Mouse (Mus musculus) hindbrain, embryonic 10.5 days (tissue): ENCODE measurements around the gene Kcnj9. TPM values are rescaled to one million over a fixed set of nuclear protein-coding genes. Genes with fewer than 3 reads are reported as not detected.

Experiments
- DNase-seq: peaks from one replicate; pipeline ENCODE4 v3.0.0-alpha.2; 2017; ENCODE audit warnings: low spot score
- H3K27ac ChIP-seq: fragments of 300-500 bp; sonication (generic); 2 replicates; pipeline ENCODE4 v1.5.1; 2016; ENCODE audit warnings: mild to moderate bottlenecking, moderate library complexity
- H3K27me3 ChIP-seq: fragments of 300-500 bp; sonication (generic); 2 replicates; pipeline ENCODE4 v1.6.1; 2016; ENCODE audit warnings: mild to moderate bottlenecking; ENCODE audit not compliant: poor library complexity, insufficient read depth, severe bottlenecking
- H3K36me3 ChIP-seq: fragments of 300-500 bp; sonication (generic); 2 replicates; pipeline ENCODE4 v1.6.1; 2016; ENCODE audit warnings: mild to moderate bottlenecking, moderate library complexity
- H3K4me1 ChIP-seq: fragments of 300-500 bp; sonication (generic); replicated peaks from 2 replicates; pipeline ENCODE4 v1.6.1; 2016; ENCODE audit warnings: mild to moderate bottlenecking
- H3K4me3 ChIP-seq: fragments of 300-500 bp; sonication (generic); 2 replicates; pipeline ENCODE4 v1.5.1; 2016; ENCODE audit warnings: mild to moderate bottlenecking, moderate library complexity
- H3K9me3 ChIP-seq: fragments of 300-500 bp; sonication (generic); 2 replicates; pipeline ENCODE4 v1.6.1; 2016; ENCODE audit warnings: mild to moderate bottlenecking, moderate library complexity
- WGBS: fragments of 180-500 bp; shearing (Covaris S2); methylation state at CpG from one replicate; pipeline ENCODE4 v1.1.7; 2016; 5-methylcytosine and 5-hydroxymethylcytosine counted together
- polyA plus RNA-seq: library from polyadenylated mRNA; unstranded; fragments of >200 nt; fragmentation: Nextera tagmentation; extraction: Ambion mirVana; gene quantifications from 2 replicates; pipeline ENCODE4 v1.2.1, GENCODE M21; 2016

Gene Kcnj9
- polyA plus RNA-seq, 1 experiment from 2014 or later, result 0.71 TPM

DNA sequence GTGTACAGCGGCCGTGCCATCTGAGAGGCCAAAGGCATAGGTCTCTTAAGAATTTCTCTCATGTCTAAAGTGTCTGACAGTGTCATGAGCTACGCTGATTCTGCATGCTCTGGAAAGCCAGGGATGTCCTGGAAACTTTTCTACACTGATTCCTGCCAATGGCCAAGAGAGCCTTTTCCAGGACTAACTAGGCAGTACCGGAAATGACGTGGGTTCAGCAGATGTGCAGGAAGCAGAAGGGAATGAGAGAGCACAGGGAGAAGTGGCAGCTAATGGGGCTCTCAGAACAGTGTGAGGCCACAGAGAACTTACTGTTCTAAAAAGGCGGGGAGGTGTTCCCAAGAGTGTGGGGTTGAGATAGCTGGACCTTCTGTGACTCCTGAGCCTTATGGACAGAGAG is 55.7 kb downstream of the Kcnj9 start:
- Histone ChIP-seq H3K4me1 (peaks cover 17% of the 10 kb centered on the region), H3K27ac (no peak overlapping the region), H3K9me3 (no peaks in the 10 kb centered on the region), H3K36me3 (no peaks in the 10 kb centered on the region), H3K4me3 (no peak overlapping the region), H3K27me3 (no peaks in the 10 kb centered on the region)
- 92% methylated on average over 6 of the region's 6 CpGs for WGBS
- no peak for DNase-seq

DNA sequence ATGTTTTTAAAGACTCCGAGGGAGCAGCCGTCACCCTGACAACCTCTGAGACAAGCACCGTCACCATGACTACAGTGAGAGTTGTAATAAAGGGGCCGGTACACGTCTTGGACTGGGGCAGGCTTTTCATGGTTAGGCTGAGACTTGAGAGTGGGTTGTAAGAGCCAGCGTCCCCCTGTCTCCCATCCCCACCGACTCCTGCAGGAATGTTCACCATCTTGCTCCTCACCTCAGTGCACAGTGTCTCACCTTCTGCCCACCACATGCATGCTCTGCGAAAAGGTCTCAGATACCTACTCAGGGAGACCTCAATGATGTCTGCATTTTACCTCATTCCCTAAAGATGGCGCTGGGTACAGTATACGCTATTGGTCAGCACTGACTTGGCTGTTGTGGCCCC is 57.4 kb downstream of the Kcnj9 start:
- Histone ChIP-seq H3K27ac (peak overlapping the region; percentile 25; the same call in 1 of the 2 replicates), H3K27me3 (no peaks in the 10 kb centered on the region), H3K4me1 (peaks cover 17% of the 10 kb centered on the region), H3K4me3 (no peak overlapping the region), H3K9me3 (no peaks in the 10 kb centered on the region), H3K36me3 (no peaks in the 10 kb centered on the region)
- peak; percentile 29 for DNase-seq
- 50% methylated on average over 10 of the region's 10 CpGs for WGBS

DNA sequence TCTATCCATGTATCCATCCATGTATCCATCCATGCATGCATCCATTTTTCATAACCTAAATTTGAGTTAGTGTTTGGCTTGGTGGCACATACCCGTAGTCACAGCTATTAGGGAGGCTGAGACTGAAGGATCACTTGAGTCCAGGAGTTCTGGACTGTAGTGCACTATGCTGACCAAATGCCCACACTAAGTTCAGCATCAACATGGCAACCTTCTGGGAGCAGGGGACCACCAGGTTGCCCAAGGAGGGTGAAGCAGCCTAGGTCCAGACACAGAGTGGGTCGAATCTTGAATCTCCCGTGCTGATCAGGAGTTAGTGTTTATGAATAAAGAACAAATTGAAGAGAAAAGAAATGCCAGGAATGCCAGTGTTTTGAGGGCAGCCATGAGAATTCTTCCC is 57.9 kb downstream of the Kcnj9 start:
- WGBS, result 80% methylated on average over 3 of the region's 3 CpGs
- peaks cover 17% of the 10 kb centered on the region for H3K4me1 ChIP-seq
- H3K27ac ChIP-seq, result no peak overlapping the region
- H3K4me3 ChIP-seq, result no peak overlapping the region
- H3K9me3 ChIP-seq, result no peaks in the 10 kb centered on the region
- no peaks in the 10 kb centered on the region for H3K36me3 ChIP-seq
- no peak for DNase-seq
- H3K27me3 ChIP-seq, result no peaks in the 10 kb centered on the region

Other genes starting within 250 kb of the Kcnj9 start
- 173 and 187 TPM in 2 replicates for gene Copa, start 246.8 kb downstream of the Kcnj9 start, polyA plus RNA-seq
- gene Ncstn, start 246.5 kb downstream of the Kcnj9 start, polyA plus RNA-seq, result 112 and 127 TPM in 2 replicates
- 183 and 210 TPM in 2 replicates for gene Pex19, start 202.6 kb downstream of the Kcnj9 start, polyA plus RNA-seq
- gene Dcaf8, start 181.2 kb downstream of the Kcnj9 start, polyA plus RNA-seq, result 120 and 125 TPM in 2 replicates
- 295 and 370 TPM in 2 replicates for gene Pea15a, start 122.5 kb downstream of the Kcnj9 start, polyA plus RNA-seq
- 1.3 and 2.0 TPM in 2 replicates for gene Casq1, start 109.5 kb downstream of the Kcnj9 start, polyA plus RNA-seq
- not detected in 2 replicates for gene Atp1a4, start 70.9 kb downstream of the Kcnj9 start, polyA plus RNA-seq
- 63.5 and 142 TPM in 2 replicates for gene Igsf8, start 67.7 kb downstream of the Kcnj9 start, polyA plus RNA-seq
- 2.1 and 2.3 TPM in 2 replicates for gene Atp1a2, start 31.3 kb downstream of the Kcnj9 start, polyA plus RNA-seq
- gene Kcnj10, start 11.9 kb upstream of the Kcnj9 start, polyA plus RNA-seq, result 0.31 and 0.77 TPM in 2 replicates
- 8.7 and 10.5 TPM in 2 replicates for gene Pigm, start 47.2 kb upstream of the Kcnj9 start, polyA plus RNA-seq
- gene Slamf9, start 146.0 kb upstream of the Kcnj9 start, polyA plus RNA-seq, result 0.16 TPM in 1 of 2 replicates, not detected in the other
- 74.1 and 76.0 TPM in 2 replicates for gene Igsf9, start 152.5 kb upstream of the Kcnj9 start, polyA plus RNA-seq
- 73.3 and 80.4 TPM in 2 replicates for gene Tagln2, start 170.7 kb upstream of the Kcnj9 start, polyA plus RNA-seq
- gene Cfap45, start 191.5 kb upstream of the Kcnj9 start, polyA plus RNA-seq, result 2.4 and 3.6 TPM in 2 replicates
- gene Vsig8, start 226.6 kb upstream of the Kcnj9 start, polyA plus RNA-seq, result 0.15 TPM in 1 of 2 replicates, not detected in the other